Mouse (Mus musculus) frontal cortex, adult (tissue): ENCODE measurements around the gene Gm49337.

Source experiments
- ATAC-seq: cut with Nextera tagmentation; 2 replicates; pipeline ENCODE4 v1.9.2; 2017; ENCODE audit warnings: mild to moderate bottlenecking, moderate library complexity, mixed read lengths; ENCODE audit not compliant: low TSS enrichment

Gm49337 gene

DNA sequence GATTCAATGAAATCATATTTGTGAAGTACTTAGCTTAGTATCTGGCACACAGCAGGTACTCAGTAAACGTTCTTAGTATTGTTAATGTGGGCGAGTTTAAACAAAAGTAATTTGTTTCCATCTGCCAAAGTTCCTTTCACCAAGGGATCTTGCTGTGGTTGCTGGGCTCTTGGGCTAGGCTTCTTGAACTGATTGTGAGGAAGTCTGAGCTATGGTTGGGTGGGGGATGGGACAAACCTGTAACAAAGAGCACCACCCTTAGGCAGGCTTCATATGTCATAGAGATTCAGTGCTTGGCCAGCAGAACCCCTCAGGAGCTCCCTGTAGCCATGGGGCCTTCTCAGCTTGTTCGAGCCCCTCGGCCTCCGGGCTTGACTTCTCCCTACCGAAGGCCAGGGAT is at the start of gene Gm49337, which contains the start of gene 1700042G07Rik:
TSS of gene Gm49337 (plus strand) at position 313 of the 400 bp plus-strand sequence.
TSS of gene 1700042G07Rik (plus strand) at position 301 of the 400 bp plus-strand sequence.
- ATAC-seq: no peak

DNA sequence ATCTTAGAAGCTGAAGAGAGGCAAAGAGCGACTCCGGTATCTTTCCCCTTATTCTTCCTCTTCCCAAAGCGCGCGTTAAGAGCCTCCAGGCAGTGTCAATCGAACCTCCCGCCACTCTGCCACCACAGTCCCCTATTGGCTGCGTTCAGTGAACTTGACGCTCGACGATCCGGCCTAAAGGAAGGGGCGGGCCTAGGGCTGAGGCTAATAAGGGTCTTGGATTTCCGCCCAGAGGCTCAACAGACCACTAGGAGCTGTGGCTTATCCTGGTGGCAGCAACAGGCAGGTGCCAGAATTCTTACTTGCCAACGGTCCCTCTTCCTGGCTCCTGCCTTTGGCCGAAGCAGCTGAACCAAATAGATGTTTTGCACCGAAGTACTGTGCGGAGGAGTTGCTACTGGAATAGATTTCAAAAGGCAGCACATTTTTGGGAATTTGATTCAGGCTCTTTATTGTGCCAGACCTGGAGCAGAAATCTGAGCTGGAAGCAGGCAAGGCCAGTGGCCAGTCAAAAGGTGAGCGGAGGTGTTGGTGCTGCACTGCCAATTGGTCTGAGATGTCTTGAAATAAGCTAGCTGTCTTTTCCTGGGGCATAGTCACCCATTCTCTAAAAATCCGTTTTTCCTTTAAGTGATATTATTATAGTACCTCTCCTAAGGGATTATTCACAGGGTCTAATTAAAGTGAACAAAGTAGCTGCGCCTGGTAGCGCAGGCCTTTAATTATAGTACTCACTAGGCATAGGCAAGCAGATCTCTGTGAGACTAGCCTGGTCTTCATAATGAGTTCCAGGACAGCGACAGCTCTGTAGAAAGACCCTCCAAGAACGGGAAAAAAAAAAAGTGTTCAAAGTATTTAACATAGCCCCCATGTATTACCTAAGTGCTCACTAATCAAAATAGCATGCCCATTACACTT is 49.3 kb upstream of the Gm49337 start, which contains the start of the genes Rad54l and Pomgnt1:
TSS of gene Rad54l (minus strand) at position 89 of the 918 bp plus-strand sequence.
TSS of gene Pomgnt1 (plus strand) at position 239 of the 918 bp plus-strand sequence.
- ATAC-seq: peak; percentile 97

DNA sequence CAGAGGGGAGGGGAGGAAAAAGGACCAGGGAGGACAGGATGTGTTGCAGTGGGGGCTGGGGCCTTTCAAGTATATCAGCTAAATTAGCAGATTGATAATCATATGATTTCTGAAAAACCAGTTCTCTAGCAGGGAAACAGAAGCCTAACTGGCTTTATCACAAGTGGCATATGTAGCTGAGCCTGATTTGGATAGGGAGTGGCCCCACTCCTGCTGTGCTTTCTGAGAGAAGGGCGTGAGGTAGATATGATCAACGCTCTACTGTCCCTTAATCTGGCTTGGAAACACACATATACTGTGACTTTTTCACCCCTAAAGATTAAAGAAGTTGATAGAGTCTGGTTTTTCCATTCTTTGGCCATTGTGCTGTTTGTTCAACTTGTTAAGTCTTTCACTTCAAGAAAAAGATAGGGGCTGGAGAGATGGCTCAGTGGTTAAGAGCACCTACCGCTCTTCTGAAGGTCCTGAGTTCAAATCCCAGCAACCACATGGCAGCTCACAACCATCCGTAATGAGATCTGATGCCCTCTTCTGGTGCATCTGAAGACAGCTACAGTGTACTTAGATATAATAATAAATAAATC is 47.3 kb upstream of the Gm49337 start:
- no peak for ATAC-seq

DNA sequence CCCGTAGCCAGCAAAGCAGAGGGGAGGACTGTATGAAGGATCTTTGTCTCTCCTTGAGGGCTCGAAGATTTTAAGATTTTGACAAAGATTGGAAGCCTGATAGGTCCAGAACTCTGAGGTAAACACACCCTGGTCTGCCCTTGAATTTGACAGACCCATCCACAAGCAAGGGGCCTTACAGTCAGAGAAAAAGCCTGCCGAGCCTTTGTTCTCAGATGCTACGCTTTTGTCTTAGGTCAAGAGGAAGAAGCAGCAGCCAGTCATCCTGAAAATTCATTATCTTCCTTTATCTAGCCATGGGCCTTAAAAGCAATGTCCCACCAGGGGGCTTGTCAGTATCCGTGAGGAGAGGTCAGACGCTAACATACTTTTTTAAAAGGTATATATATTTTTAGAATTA is 45.2 kb upstream of the Gm49337 start:
- ATAC-seq: no peak

DNA sequence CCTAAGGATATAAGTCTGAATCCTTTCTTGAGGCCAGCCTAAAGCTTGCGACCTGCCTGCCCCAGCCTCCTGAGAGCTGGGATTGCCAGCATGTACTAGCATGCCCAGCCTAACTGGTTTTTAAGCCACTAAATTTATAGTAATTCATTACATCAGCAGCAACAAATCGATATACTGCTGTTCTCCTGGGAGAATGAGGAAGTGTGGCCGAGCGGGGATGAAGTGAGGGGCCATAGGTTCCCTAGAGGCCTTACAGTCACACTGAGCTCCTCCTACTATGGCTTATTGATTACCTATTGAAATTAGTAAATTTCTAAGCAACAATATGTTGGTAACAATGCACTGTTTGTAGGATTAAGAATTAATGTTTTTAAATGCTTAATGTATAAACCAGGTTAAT is 40.1 kb upstream of the Gm49337 start:
- ATAC-seq: no peak

DNA sequence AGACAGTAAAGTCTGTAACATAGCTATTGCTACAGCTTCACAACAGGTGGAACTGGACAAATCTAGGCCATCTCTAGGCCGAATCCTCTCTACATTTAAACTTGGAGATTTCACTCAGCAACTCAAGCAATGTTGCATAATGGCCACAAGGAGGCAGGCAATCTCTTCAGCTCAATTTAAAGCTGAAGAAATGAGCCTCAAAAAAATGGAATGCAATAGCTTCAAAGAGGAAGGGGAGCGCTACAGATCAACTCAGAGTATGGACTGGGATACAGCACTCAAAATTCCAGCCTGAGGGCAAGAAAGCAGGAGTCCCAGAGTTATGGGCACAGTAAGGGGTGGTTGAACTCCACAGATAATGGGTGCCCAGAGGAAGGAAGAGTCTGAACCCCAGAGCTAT is 38.2 kb upstream of the Gm49337 start:
- ATAC-seq: peak; percentile 72

DNA sequence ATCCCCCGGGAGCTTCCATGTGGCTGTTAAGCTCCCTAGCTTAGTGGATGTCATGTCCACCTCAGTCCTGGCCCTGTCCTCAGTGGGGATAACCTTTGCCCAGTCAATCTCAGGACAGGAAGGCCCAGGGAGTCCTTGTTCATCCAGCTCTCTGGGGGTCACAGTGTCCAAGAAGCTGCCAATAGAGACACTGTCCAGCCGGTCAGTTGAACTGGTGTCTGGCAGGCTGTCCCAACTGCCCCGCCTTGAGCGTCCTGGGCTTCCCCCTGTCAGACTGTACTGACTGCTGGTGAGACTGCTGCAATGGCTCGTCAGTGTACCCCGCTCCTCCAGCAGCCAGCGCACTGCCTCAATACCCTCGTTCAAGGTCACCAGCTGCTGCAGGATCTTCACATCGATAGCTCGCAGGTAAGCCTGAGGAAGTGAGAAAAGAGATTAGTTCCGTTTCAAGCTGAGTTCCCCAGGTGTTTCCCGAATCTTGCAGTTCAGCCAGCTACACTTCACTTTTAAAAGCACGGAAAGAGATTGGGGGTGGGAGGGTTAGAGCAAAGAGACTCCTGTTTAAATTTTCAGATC is 35.7 kb upstream of the Gm49337 start:
- ATAC-seq: no peak

DNA sequence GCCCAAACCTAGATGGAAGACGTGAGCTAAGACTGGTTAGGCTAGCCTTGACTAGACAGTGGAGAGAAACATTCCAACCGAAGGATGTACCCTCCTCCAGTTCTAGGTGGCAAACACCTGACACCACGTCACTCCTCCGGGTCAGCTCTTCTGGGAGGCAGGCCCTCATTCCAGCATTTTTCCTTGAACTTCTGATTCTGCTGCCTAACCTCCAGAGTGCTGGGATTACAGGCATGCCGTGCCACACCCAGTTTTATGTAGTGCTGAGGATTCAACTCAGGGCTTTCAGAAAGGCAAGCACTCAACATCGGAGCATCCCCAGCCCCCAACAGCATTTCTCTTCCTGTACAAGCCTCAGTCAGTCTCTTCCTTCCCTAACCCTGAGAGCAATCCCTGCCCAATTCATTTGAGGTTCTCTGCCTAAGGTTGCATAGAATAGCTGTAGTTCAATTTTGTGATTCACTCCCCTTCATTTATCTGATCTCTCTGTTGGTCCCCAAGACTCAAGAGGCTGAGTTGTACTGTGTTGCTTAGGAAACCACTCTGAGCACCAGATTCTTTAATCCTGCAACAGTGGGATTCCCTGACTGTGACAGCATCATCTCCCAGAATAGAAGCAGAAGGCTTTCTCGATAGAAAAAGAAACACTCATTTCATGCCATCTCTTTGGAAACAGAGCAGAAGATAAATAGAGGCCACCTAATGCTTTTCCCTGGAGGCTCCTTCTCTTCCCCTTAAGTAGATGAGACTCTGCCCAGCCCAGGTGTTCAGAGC is 32.2 kb upstream of the Gm49337 start:
- peak; percentile 55 for ATAC-seq

DNA sequence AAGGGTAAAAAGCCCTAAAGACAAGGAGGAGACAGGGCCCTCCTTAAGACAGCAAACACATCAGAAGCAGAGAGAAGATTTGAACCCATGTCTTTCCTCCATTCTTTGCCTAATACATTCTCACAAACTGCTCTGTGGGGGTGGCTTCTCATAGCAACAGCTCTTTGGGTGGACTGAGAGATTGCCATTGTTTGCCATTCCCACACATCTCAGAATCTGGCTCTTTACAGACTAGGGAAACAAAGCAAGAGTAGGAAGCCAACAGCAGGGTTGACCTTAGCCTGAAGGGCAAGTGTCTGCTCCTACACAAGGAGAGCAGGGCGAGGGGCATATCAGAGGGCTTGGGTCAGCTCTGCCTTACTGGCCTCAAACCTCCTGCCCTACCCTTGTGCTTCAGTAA is 31.4 kb upstream of the Gm49337 start:
- no peak for ATAC-seq

DNA sequence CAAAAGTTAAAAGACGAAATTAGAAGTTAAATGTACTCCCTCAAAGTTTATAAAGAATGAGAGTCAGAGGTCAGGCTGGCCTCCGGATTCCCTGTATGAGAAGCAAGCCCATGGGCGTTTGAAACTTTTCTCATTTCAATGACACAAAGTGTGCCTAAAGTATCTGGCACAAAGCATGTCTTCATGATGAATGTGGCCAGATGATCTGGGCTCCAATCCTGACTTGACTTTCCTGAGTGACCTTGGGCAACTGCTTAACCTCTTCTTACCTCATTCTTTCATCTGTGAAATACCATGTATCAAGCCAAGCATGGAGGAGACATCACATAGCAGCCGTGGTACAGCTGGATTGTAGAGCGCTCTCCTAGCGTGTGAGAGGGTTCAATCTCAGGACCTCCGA is 30.9 kb upstream of the Gm49337 start:
- no peak for ATAC-seq

DNA sequence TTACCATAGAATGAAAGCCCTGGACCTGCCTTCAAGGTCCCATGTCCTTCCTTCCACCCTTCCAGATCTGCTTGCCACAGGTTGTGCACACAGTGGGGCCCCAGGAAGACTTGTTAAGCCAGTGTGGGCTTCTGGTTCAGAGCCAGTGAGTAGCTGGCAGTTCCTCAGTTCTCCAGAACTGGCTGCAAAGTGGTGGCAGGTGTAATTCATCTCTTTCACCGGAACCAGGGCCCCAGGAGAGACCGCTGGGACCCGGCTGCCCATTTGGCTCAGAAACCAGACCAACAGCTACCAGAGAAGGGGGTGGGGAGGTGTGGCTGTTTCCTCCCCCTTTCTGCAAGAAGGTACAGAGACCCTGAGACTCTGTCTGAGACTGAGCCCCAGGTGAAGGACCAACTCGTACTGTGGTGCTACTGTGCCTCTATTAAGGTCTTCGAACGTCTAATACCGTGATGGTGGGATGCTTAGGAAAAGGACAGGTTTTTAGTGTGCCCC is 29.8 kb upstream of the Gm49337 start:
- peak; percentile 18; the same call in 1 of the 2 replicates for ATAC-seq

DNA sequence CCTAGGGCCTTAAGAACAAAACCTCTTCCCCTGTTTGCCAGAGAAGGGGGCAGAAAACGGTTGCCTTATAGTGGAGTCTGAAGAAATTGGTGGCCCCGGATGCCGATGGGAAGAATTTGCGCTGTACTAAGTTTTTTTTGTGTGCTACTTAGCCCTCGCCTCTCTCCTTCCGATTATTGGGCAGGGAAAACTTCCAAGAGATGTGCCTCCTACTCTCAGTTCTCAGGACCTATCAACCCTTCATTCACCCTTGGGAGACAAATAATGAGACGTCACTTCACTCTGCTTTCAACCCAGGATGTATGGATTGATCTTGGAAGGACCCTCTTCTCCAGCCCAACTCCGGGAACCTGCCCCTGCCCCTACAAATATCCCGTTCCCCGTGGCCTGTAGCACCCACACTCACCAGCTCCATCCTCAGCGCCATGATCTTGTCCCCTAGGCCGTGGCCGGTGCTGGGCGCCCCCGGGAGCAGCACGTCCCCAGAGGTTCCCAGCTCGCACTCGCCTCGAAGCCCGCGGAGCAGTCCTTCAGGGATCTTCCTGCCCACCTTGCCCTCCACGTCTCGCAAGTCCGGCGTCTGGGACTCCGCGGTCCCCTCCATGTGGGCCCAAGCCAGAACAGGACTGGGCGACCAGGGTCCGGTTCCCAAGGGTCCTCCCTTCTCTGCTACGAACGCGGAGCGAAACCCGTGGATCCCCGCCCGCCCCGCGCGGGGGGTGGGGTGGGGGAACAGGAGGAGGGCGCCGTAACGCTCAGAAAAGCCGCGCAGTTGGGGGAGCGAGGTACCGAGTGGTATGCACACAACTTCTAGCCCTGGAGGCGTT is 29.1 kb upstream of the Gm49337 start:
- peak; percentile 73 for ATAC-seq

DNA sequence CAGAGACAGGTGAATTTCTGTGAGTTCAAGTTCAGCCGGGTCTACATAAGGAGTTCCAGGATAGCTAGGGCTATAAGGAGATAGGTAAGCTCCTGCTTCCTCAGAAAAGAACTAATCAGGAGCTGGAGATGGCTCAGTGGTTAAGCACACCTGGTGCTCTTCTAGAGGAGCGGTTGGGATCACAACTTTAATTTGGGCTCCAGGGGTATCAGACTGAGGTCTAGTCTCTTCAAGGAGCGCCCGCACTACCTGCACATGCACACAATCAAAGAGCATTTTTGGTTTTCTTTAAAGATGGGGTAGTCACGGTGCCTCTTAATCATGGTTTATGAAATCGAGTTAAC is 23.4 kb upstream of the Gm49337 start:
- peak; percentile 15; the same call in 1 of the 2 replicates for ATAC-seq

DNA sequence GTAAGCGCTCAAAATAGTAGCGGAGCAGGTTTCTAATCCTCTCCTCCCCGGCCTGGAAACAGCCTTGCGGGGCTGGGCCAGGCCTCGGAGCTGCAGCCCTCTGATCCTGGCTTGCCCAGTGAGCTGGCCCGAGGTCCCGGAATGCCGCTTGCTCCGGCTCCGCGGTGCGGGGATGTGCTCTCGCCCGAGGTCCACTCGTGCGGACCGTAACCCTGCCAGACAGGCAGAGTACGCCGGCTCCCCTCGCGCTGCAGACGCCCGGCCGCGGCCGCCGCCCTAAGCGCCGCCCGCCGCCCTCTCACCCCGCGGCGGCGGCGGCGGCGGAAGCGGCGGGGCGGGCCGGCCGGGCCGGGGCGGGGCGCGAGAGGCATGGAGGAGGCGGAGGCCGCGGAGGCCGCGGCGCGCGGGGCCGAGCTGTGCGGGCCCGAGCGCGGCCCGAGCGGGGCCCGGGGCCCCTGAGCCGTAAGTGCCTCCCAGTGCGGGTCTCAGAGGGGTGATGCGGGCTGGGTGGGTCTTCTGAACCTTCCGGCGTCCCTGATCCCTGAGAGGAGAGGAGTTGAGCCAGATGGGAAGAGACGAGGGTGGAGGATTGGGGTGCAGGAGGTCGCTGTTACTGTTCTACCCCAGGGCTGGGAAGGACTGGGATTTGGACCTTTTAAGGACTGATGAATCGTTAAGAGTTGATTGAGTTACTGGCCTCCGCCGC is 22.9 kb upstream of the Gm49337 start:
- peak; percentile 82 for ATAC-seq

DNA sequence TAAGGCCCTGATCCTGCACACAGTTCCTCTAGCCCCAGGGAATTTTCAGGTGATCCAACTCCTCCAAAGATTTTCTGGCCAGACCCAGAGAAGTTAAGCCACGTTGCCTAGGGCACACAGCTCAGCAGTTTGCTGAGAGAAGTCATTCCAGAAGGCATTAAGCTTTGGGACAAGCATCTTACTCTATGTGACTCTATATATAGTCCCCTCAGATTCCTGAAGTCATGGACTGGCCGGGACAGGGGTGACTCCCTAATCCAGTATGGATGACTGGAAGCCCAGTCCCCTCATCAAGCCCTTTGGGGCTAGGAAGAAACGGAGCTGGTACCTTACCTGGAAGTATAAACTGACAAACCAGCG is 22.3 kb upstream of the Gm49337 start:
- ATAC-seq: peak; percentile 8; the same call in 1 of the 2 replicates

DNA sequence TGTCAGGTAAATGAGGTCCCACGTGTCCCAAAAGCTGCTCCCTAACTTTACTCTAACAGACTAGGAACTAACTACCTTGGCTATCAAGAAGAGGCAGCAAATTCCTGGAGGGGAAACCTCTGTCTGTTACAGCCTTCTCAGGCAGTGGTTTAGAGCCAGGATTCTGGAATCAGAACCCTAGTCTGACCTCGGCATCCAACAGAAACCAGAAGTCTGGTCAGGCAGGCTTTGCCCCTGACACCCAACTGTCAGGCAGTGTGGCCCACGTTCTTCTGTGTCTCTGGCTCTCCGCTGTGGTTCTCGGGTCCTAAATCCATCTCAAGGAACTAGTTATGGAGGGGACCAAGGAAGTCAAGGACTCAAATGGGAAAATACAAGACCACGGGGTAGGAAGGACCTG is 21.9 kb upstream of the Gm49337 start, which contains the start of gene Lurap1:
TSS of gene Lurap1 (minus strand) at position 101 of the 400 bp plus-strand sequence.
- no peak for ATAC-seq

DNA sequence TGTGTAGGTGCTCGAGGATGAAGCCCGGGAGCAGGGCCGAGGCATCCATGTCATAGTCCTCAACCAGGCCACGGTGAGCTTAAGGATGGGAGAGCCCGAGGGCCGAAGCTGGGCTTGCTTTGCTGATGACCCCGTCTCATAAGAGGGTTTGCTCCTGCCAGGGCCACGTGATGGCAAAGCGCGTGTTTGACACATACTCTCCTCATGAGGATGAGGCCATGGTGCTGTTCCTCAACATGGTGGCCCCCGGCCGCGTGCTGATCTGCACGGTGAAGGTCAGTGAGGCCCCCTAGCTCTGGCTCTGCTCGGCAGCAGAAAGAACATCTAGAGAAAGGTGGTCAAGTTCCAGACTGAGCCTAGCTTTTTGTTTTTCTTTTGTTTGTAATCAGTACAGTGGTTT is 20.5 kb upstream of the Gm49337 start:
- no peak for ATAC-seq

DNA sequence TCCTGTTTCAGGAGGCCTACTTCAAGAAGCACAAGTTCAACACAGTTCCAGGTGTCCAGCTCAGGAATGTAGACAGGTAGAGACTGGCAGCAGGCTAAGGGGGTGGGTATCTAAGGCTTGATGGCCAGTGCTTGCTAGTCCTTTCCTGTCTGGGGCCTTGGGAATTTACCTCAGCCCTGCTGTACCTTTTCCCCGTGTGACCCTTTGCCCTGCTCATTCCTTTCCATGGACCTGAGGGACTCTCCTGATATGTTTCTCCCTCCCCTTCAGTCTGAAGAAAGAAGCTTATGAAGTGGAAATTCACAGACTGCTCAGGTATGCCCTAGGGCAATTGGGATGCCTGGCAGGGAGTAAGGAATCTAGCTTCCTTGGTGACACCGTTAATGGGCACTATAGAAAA is 15.3 kb upstream of the Gm49337 start:
- no peak for ATAC-seq

DNA sequence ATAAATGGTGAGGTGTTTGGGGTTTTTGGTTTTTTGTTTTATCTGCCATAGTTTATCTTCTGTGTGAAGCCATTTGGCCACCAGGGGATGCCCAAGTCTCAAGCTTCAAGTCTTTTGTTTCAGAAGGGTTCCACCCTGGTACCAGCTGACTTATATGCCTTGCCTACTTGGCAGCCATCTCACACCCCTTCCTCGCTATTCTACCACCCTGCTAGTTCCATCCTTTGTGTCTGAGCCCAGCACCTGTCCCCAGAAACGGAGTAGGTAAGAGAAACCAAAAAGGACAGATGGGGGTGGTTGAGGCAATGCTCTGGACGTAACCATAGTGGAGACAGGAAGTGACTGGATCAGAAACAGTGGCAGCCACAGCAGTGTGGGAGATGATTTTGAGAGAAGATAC is 13.3 kb upstream of the Gm49337 start:
- ATAC-seq: peak; percentile 39; the same call in 1 of the 2 replicates

DNA sequence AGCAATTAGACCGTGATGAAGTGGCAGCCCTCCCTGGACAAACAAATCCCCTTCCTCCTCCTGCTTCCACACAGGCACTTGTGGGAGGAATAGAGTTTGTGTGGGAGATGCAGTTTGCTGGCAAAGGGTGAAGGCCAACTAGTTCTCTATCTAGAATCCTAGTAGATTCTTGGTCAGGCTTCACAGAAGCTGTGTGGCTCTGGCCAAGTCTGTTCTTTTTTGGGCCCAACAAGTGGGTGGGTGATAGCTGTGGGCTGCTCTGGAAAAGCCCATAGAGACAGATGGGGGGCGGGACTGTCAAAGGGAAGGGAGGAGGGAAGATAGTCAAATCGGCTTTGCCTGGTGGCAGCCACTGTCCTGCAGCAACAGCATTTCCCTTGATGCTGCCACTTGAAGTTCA is 12.4 kb upstream of the Gm49337 start:
- ATAC-seq: peak; percentile 79
